Mouse (Mus musculus): ENCODE results near the gene Trpm8. TPM values are rescaled to one million over a fixed set of nuclear protein-coding genes. Genes with fewer than 3 reads are reported as not detected.
A peak's percentile ranks its signal among the peaks of the same experiment; 100 is the strongest.

Trpm8 gene
- polyA plus RNA-seq, 1 experiment from 2014 or later: not detected

DNA sequence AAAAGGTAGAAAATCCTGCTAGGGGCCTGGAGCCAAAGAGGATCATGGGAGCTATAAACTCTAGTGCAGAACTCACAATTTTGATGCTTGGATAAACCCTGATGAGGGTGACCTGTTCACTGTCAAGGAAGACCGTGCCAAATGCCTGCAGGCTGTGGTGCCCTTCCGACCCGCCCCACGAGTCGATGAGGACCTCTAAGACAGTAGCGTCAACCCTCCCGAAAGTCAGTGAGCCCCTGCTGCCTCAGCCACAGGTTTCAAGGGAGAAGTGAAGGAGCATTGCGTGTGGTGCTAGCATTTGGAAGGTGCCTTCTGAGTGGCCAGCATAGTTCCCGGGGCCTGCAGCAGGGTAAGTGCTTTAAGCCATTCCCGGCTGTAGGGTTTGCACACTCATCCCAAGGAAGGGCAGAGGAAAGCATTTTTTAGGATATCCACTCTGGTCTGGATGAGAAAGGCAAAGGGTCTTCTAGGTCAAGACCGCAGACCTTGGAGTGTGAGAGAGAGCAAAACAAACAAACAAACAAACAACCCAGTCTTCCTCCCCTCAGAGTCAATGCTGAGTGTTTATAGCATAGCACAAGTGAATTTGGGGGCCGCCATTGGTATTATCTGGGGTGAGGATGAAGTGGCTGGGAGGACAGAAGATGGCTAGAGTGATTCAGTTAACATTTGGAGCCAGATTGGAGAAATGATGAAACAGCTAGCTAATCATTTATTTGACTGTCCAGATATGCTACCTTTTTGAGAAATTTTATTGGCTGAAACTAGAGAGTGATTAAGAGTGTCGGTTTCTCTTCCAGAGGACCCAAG, 9.6 kb downstream of the Trpm8 start:
- H3K4me2 ChIP-seq: no peak overlapping the region
- no peak for ATAC-seq (ENCODE audit: insufficient number of reproducible peaks, low FRiP score)
- no peak overlapping the region for H3K9ac ChIP-seq
- H3K4me3 ChIP-seq: no peak overlapping the region
- H3K27ac ChIP-seq (ENCODE audit: poor library complexity, severe bottlenecking): no peak overlapping the region
- peaks cover 72% of the 10 kb centered on the region for H3K9me3 ChIP-seq (replicated peaks)
- 66% methylated on average over 13 of the region's 13 CpGs for WGBS
- no peaks in the 10 kb centered on the region for H3K27me3 ChIP-seq (replicated peaks)
- no peaks in the 10 kb centered on the region for H3K4me1 ChIP-seq (replicated peaks)
- H3K36me3 ChIP-seq: no peaks in the 10 kb centered on the region

DNA sequence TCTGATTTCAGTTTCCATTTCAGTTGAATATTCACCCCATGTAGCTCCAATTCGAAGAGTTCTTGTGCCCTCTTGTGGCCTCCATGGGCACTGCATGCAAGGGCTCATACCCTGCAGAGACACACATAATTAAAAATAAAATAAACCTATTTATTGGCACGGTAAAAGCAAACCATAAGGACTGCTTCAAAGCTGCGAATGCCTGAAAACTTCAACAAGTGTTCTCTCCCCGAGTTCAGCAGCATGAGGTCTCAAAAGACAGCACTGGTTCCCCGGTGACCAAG, 10.2 kb downstream of the Trpm8 start:
- no peak overlapping the region for H3K27ac ChIP-seq (ENCODE audit: poor library complexity, severe bottlenecking)
- WGBS: 28% methylated on average over 5 of the region's 5 CpGs
- no peaks in the 10 kb centered on the region for H3K36me3 ChIP-seq
- no peaks in the 10 kb centered on the region for H3K27me3 ChIP-seq (replicated peaks)
- H3K4me3 ChIP-seq: no peak overlapping the region
- no peak overlapping the region for H3K4me2 ChIP-seq
- no peak overlapping the region for H3K9ac ChIP-seq
- H3K4me1 ChIP-seq (replicated peaks): no peaks in the 10 kb centered on the region
- H3K9me3 ChIP-seq (replicated peaks): peaks cover 73% of the 10 kb centered on the region
- ATAC-seq (ENCODE audit: insufficient number of reproducible peaks, low FRiP score): no peak

DNA sequence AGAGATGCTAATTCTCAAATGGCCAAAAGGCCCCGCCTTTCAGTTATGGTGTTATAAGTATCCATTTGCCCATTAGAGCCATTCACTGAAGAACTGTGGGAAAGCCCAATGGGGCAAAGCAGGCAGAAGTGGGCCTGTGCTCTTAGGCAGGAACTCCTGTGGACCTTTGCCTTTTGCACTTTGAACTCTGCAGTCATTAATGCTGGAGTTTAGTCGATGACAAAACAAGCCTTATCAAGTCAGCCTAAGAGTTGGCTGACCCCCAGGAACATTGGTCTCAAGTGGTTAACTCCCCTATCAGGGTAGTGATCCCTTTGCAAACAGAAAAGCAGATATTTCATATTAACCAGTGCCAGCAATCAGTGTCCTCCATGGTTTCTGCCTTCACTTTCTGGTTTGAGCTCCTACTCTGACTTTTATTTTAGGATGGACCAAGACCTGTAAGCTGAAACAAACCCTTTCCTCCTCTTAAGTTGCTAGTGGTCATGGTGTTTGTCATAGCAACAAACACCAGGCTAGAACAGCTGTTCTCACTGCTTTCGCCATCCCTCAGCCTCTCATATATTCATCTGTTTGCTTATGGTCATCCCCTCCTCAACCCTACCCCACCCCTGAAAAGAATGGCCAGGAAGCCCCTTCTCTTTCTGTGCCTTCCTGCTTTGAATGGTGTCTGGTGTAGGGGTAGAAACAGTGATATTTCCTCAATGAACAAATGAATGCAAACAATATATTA, 10.8 kb downstream of the Trpm8 start:
- Histone ChIP-seq H3K27me3 (replicated peaks) (no peaks in the 10 kb centered on the region), H3K4me3 (no peak overlapping the region), H3K27ac (ENCODE audit: poor library complexity, severe bottlenecking) (no peak overlapping the region), H3K4me1 (replicated peaks) (no peaks in the 10 kb centered on the region), H3K9me3 (replicated peaks) (peaks cover 68% of the 10 kb centered on the region), H3K4me2 (no peak overlapping the region), H3K36me3 (no peaks in the 10 kb centered on the region), H3K9ac (no peak overlapping the region)
- ATAC-seq (ENCODE audit: insufficient number of reproducible peaks, low FRiP score): no peak
- WGBS: 32% methylated on average over 3 of the region's 3 CpGs

DNA sequence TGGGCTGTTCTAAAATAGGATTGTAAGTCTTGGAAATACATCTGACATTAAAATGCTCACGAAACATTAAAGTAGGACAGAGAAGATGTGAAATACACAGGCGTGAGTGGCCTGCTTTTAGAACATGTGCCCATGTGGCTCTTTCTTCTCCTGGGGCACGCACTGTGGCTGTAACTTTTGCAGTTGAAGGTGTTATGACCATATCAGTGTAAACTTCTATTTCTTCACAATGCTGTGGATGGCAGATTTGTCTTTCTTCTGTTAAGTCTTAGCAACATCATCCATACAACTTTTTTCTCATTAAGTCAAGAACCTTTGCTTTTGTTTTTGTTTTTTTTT, 11.3 kb downstream of the Trpm8 start:
- H3K36me3 ChIP-seq: no peaks in the 10 kb centered on the region
- H3K4me2 ChIP-seq: no peak overlapping the region
- WGBS: 59% methylated on average over 3 of the region's 3 CpGs
- H3K9me3 ChIP-seq (replicated peaks): peaks cover 62% of the 10 kb centered on the region
- no peak for ATAC-seq (ENCODE audit: insufficient number of reproducible peaks, low FRiP score)
- no peak overlapping the region for H3K27ac ChIP-seq (ENCODE audit: poor library complexity, severe bottlenecking)
- no peak overlapping the region for H3K9ac ChIP-seq
- no peak overlapping the region for H3K4me3 ChIP-seq
- no peaks in the 10 kb centered on the region for H3K27me3 ChIP-seq (replicated peaks)
- H3K4me1 ChIP-seq (replicated peaks): no peaks in the 10 kb centered on the region

DNA sequence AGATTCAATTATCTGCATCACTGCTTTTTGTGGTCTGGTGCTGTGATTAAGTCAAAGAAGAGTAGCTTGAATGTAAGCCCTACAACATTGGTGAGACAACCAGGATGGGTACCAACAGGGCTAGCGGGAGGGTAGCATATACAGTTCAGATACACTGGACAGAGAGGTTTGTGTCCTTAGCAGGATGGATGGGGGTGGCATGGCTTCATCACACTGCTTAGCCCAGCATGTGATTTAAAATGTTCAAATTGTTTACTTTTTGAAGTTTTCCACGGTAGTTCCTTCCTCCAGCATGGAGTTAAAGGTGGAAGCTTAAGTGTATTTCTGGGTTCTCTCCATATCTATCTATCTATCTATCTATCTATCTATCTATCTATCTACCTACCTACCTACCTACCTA, 11.7 kb downstream of the Trpm8 start:
- no peak for ATAC-seq (ENCODE audit: insufficient number of reproducible peaks, low FRiP score)
- Histone ChIP-seq H3K4me2 (no peak overlapping the region), H3K27ac (ENCODE audit: poor library complexity, severe bottlenecking) (no peak overlapping the region), H3K4me1 (replicated peaks) (no peaks in the 10 kb centered on the region), H3K9me3 (replicated peaks) (peaks cover 59% of the 10 kb centered on the region), H3K27me3 (replicated peaks) (no peaks in the 10 kb centered on the region), H3K9ac (no peak overlapping the region), H3K4me3 (no peak overlapping the region), H3K36me3 (no peaks in the 10 kb centered on the region)
- 47% methylated on average over 2 of the region's 2 CpGs for WGBS

DNA sequence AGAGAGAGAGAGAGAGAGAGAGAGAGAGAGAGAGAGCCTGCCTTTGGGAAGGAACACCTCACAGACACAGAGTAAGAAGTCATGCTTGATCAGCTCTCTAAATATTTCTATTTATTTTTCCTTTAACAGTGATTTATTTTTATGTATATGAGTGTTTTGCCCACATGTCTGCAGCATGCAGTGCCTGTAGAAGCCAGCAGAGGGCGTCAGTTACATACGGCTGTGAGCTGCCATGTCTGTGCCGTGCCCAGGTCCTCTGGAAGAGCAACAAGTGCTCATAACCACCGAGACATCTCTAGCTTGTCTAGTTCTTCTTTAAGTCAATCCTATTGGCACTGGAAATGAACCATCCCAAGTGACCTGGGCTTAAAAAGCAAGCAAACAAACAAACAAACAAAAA, 12.5 kb downstream of the Trpm8 start:
- no peak overlapping the region for H3K9ac ChIP-seq
- H3K4me1 ChIP-seq (replicated peaks): no peaks in the 10 kb centered on the region
- peaks cover 57% of the 10 kb centered on the region for H3K9me3 ChIP-seq (replicated peaks)
- no peak overlapping the region for H3K4me3 ChIP-seq
- H3K4me2 ChIP-seq: no peak overlapping the region
- H3K36me3 ChIP-seq: no peaks in the 10 kb centered on the region
- 36% methylated on average over 4 of the region's 4 CpGs for WGBS
- ATAC-seq (ENCODE audit: insufficient number of reproducible peaks, low FRiP score): no peak
- no peak overlapping the region for H3K27ac ChIP-seq (ENCODE audit: poor library complexity, severe bottlenecking)
- no peaks in the 10 kb centered on the region for H3K27me3 ChIP-seq (replicated peaks)

DNA sequence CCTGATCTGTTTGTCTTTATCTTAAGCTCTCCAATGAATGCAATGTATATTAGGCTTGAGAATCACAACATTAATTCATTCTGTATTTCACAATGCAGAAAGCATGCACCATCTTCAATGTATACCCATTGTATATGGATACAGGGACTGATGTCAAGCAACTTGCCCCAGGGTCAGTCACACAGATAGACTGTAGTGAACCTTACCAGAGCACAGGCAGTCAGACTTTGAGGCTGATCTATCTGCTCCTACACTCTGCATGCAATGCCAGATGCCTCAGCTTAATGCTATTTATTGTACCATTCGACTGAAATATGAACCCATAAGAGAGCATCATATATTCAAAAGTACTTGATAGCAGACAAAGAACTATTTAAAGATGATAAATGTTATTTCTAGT, 13.1 kb downstream of the Trpm8 start:
- Histone ChIP-seq H3K27ac (ENCODE audit: poor library complexity, severe bottlenecking) (no peak overlapping the region), H3K4me3 (no peak overlapping the region), H3K4me1 (replicated peaks) (no peaks in the 10 kb centered on the region), H3K9me3 (replicated peaks) (peaks cover 53% of the 10 kb centered on the region), H3K9ac (no peak overlapping the region), H3K27me3 (replicated peaks) (no peaks in the 10 kb centered on the region), H3K4me2 (no peak overlapping the region), H3K36me3 (no peaks in the 10 kb centered on the region)
- no peak for ATAC-seq (ENCODE audit: insufficient number of reproducible peaks, low FRiP score)
- WGBS: 56% methylated on average over 1 of the region's 1 CpGs

DNA sequence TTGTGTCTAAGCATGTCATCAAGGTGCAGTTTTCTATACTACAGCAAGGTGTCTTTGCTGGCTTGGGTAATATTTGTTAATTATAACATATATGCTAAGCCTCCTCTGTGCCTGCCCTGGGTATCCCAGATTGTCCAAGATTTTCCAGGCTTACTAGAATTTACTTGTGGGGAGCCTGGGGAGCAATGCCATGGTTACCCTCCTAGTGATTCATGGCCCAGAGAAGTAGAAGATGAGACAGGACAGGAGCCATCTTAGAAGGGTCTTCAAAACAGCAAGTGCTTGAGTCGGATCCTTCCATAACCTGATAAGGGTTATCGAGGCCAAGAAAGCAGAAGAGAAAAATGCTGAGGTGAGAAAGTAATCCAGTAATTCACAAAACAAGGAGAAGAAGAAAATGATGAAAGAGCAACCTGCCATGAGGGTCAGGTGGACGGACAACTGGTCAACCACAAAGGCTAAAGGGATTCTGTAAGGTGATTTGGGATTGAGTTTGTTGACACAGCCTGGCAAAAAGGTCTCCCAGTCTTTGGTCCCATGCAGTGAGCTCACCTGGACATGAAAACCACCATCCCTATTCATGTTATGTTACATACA, 14.0 kb downstream of the Trpm8 start:
- Histone ChIP-seq H3K9me3 (replicated peaks) (peaks cover 57% of the 10 kb centered on the region), H3K27me3 (replicated peaks) (no peaks in the 10 kb centered on the region), H3K9ac (no peak overlapping the region), H3K36me3 (no peaks in the 10 kb centered on the region), H3K4me3 (no peak overlapping the region), H3K4me1 (replicated peaks) (no peaks in the 10 kb centered on the region), H3K4me2 (no peak overlapping the region), H3K27ac (ENCODE audit: poor library complexity, severe bottlenecking) (no peak overlapping the region)
- WGBS: 51% methylated on average over 3 of the region's 3 CpGs
- ATAC-seq (ENCODE audit: insufficient number of reproducible peaks, low FRiP score): no peak

DNA sequence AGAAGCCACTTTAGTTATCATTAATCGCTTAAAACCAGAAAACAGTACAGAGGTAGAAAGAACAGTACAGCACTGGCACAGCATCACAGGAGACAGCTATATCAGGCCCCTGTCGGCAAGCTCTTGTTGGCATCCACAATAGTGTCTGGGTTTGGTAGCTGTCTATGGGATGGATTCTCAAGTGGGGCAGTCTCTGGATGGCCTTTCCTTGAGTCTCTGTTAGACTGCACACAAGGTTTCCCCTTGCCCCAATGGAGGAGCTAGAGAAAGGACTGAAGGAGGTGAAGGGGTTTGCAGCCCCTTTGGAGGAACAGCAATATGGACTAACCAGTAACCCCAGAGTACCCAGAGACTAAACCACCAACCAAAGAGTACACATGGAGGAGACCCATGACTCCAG, 14.6 kb downstream of the Trpm8 start:
- no peaks in the 10 kb centered on the region for H3K36me3 ChIP-seq
- H3K4me2 ChIP-seq: no peak overlapping the region
- no peak overlapping the region for H3K27ac ChIP-seq (ENCODE audit: poor library complexity, severe bottlenecking)
- ATAC-seq (ENCODE audit: insufficient number of reproducible peaks, low FRiP score): no peak
- WGBS: 45% methylated on average over 2 of the region's 2 CpGs
- H3K27me3 ChIP-seq (replicated peaks): no peaks in the 10 kb centered on the region
- no peak overlapping the region for H3K9ac ChIP-seq
- peaks cover 54% of the 10 kb centered on the region for H3K9me3 ChIP-seq (replicated peaks)
- no peak overlapping the region for H3K4me3 ChIP-seq
- no peaks in the 10 kb centered on the region for H3K4me1 ChIP-seq (replicated peaks)

DNA sequence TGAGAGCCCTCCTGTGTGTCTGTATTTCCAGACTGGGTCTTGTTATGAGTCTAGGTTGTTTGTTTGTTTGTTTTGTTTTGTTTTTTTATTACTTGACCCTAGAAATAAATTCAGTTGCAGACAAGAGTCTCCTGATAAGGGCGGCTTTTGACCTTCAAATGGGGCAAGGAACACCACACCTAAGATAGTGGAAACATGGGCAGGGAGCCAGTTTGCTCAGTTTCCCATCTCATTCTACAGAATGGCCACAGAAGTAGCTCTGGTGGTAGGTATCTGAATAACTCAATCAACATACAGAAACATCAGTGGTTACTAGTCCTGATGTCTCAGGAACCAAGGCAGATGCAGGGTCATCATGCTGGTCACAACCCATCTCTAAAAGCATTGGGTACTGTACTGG, 17.2 kb downstream of the Trpm8 start:
- Histone ChIP-seq H3K4me3 (no peak overlapping the region), H3K4me1 (replicated peaks) (no peaks in the 10 kb centered on the region), H3K4me2 (no peak overlapping the region), H3K9ac (no peak overlapping the region), H3K9me3 (replicated peaks) (peaks cover 57% of the 10 kb centered on the region), H3K27ac (ENCODE audit: poor library complexity, severe bottlenecking) (no peak overlapping the region), H3K27me3 (replicated peaks) (no peaks in the 10 kb centered on the region), H3K36me3 (no peaks in the 10 kb centered on the region)
- 14% methylated on average over 1 of the region's 1 CpGs for WGBS
- no peak for ATAC-seq (ENCODE audit: insufficient number of reproducible peaks, low FRiP score)

DNA sequence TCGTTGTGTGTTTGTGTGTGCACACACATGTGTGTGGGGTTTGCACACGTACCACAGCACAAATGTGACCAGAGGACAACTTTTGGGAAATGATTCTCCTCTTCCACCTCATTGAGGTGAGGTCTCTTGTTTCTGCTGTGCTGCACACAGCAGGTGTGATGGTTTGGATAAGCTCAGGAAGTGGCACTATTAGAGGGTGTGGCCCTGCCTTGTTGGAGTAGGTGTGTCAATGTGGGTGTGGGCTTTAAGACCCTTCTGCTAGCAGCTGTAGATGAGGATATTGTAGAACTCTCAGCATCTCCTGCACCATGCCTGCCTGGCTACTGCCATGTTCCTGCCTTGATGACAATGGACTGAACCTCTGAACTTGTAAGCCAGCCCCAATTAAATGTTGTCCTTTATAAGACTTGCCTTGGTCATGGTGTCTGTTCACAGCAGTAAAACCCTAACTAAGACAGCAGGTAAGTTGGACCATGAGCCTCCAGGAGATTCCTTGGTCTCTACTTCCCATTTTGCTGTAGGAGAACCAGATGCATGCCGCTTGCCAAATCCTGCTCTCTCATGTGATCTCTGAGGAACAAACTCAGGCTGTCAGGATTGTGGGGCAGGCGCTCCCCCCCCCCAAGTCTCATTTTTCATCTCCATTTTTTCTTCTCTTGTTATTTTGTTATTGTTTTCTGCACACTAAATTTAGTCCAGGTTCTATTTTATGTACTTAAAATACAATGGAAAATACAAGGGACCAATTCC, 18.9 kb downstream of the Trpm8 start:
- 62% methylated on average over 4 of the region's 4 CpGs for WGBS
- Histone ChIP-seq H3K27ac (ENCODE audit: poor library complexity, severe bottlenecking) (no peak overlapping the region), H3K4me1 (replicated peaks) (no peaks in the 10 kb centered on the region), H3K27me3 (replicated peaks) (no peaks in the 10 kb centered on the region), H3K9ac (no peak overlapping the region), H3K4me2 (no peak overlapping the region), H3K36me3 (no peaks in the 10 kb centered on the region), H3K4me3 (no peak overlapping the region), H3K9me3 (replicated peaks) (peaks cover 62% of the 10 kb centered on the region)
- peak; percentile 9; the same call in 1 of the 2 replicates for ATAC-seq (ENCODE audit: insufficient number of reproducible peaks, low FRiP score)
